Comparison of ENCODE assay signal across 9 mouse cellular contexts in genomic region chr15:98181132-98181711, GRCm38 (mm10). TPM values are rescaled to one million over a fixed set of nuclear protein-coding genes. Genes with fewer than 3 reads are reported as not detected.
DNase-seq lines count a peak whose midpoint lies in the region; ATAC-seq and TF ChIP-seq lines count a peak whose summit lies in the region.
"Had no signal": no experiment of that assay in that cellular context is flagged by ENCODE, and none has a peak within 500 bp of the region (broad histone marks: within the 10 kb centered on the region; RNA-seq: fewer than 3 reads in every experiment).

No protein-coding gene starts in this region.

- H3K4me2 ChIP-seq in heart, embryonic 15.5 days, result peak overlapping the region; percentile 70
- H3K4me2 ChIP-seq in liver, embryonic 14.5 days (ENCODE audit: low read depth), result peak overlapping the region; percentile 58
- peak overlapping the region; percentile 78 for H3K4me2 ChIP-seq in neural tube, embryonic 11.5 days (ENCODE audit: low read depth)
- H3K4me2 ChIP-seq in stomach, postnatal 0 days (replicated peaks; ENCODE audit: low read depth), result peak overlapping the region; percentile 54

- no peaks in the 10 kb centered on the region; the same call in 1 of the 2 replicates for H3K27me3 ChIP-seq in heart, embryonic 15.5 days
- H3K27me3 ChIP-seq in liver, embryonic 14.5 days (ENCODE audit: control insufficient read depth, insufficient read depth, low read length), result peaks cover 7% of the 10 kb centered on the region
- H3K27me3 ChIP-seq in neural tube, embryonic 11.5 days (ENCODE audit: control insufficient read depth, insufficient read depth, low read length), result no peaks in the 10 kb centered on the region
- H3K27me3 ChIP-seq in stomach, postnatal 0 days (ENCODE audit: control insufficient read depth, insufficient read depth, low read length), result no peaks in the 10 kb centered on the region

- peak overlapping the region; percentile 49 for H3K4me3 ChIP-seq in heart, embryonic 15.5 days
- peak overlapping the region; percentile 43 to 54 for H3K4me3 ChIP-seq in liver, embryonic 14.5 days (ENCODE audit: insufficient read depth in 1 of 2, low read depth in 2 of 2, low read length in 2 of 2)
- H3K4me3 ChIP-seq in neural tube, embryonic 11.5 days (ENCODE audit: low read depth, low read length), result peak overlapping the region; percentile 43
- peak overlapping the region; percentile 48 for H3K4me3 ChIP-seq in stomach, postnatal 0 days (ENCODE audit: low read depth, low read length)

- H3K4me1 ChIP-seq in heart, embryonic 15.5 days (replicated peaks), result peaks cover 12% of the 10 kb centered on the region
- H3K4me1 ChIP-seq in liver, embryonic 14.5 days (replicated peaks; ENCODE audit: control insufficient read depth in 2 of 2, insufficient read depth in 2 of 2, low read length in 1 of 2), result peaks cover 0 to 8% of the 10 kb centered on the region in 2 experiments; a peak in 2 of 4 replicates
- H3K4me1 ChIP-seq in neural tube, embryonic 11.5 days (ENCODE audit: control insufficient read depth, insufficient read depth, low read length), result 0 out of 2 replicates have a peak, but pooled peaks cover 5% of the 10 kb centered on the region
- no peaks in the 10 kb centered on the region for H3K4me1 ChIP-seq in stomach, postnatal 0 days (replicated peaks; ENCODE audit: control insufficient read depth, insufficient read depth)

- under 1% methylated on average over 30 of the region's 30 CpGs for WGBS in heart, embryonic 15.5 days
- under 1% methylated on average over 30 of the region's 30 CpGs for WGBS in liver, embryonic 14.5 days (ENCODE audit: insufficient replicate concordance)
- WGBS in neural tube, embryonic 11.5 days, result under 1% methylated on average over 30 of the region's 30 CpGs
- WGBS in stomach, postnatal 0 days, result 0% methylated on average over 30 of the region's 30 CpGs

- H3K36me3 ChIP-seq in heart, embryonic 15.5 days, result no peaks in the 10 kb centered on the region
- H3K36me3 ChIP-seq in liver, embryonic 14.5 days (replicated peaks; ENCODE audit: control insufficient read depth, insufficient read depth, low read depth), result no peaks in the 10 kb centered on the region
- no peaks in the 10 kb centered on the region for H3K36me3 ChIP-seq in neural tube, embryonic 11.5 days (ENCODE audit: control insufficient read depth, insufficient read depth, low read length)
- no peaks in the 10 kb centered on the region for H3K36me3 ChIP-seq in stomach, postnatal 0 days (ENCODE audit: control insufficient read depth, insufficient read depth, low read length)

- H3K27ac ChIP-seq in heart, embryonic 15.5 days, result peak overlapping the region; percentile 90
- H3K27ac ChIP-seq in liver, embryonic 14.5 days, result no peak overlapping the region
- H3K27ac ChIP-seq in neural tube, embryonic 11.5 days (ENCODE audit: low read depth, low read length), result no peak overlapping the region
- peak overlapping the region; percentile 49; the same call in 1 of the 2 replicates for H3K27ac ChIP-seq in stomach, postnatal 0 days (replicated peaks)

- peak; percentile 84 for TF ChIP-seq CTCF in liver, embryonic 14.5 days (IDR thresholded peaks at IDR 0.05; ENCODE audit: low read depth)
- peak; percentile 93 for TF ChIP-seq CTCF in stomach, postnatal 0 days (IDR thresholded peaks at IDR 0.05; ENCODE audit: low read depth)

- peak; percentile 97 for ATAC-seq in CD4-positive, CD25-positive, alpha-beta regulatory T cell, adult 4 months
- peak; percentile 98 for ATAC-seq in heart, embryonic 15.5 days (replicated peaks; ENCODE audit: insufficient number of reproducible peaks, insufficient read depth, low FRiP score, low read depth)
- peak; percentile 97 for ATAC-seq in liver, embryonic 14.5 days (ENCODE audit: insufficient read depth)
- peak; percentile 98 for ATAC-seq in neural tube, embryonic 11.5 days (ENCODE audit: insufficient read depth, low FRiP score, low TSS enrichment)
- peak; percentile 98 for ATAC-seq in stomach, postnatal 0 days (ENCODE audit: low FRiP score, low TSS enrichment)

- TF ChIP-seq EP300 in liver, embryonic 14.5 days (IDR thresholded peaks at IDR 0.05; ENCODE audit: low read depth), result no peak
- no peak for TF ChIP-seq EP300 in stomach, postnatal 0 days (optimal IDR thresholded peaks at IDR 0.05)

- no peaks in the 10 kb centered on the region for H3K9me3 ChIP-seq in heart, embryonic 15.5 days (replicated peaks)
- no peaks in the 10 kb centered on the region for H3K9me3 ChIP-seq in liver, embryonic 14.5 days (ENCODE audit: control insufficient read depth, low read length)
- H3K9me3 ChIP-seq in neural tube, embryonic 11.5 days (ENCODE audit: control insufficient read depth, low read length), result no peaks in the 10 kb centered on the region
- no peaks in the 10 kb centered on the region for H3K9me3 ChIP-seq in stomach, postnatal 0 days (ENCODE audit: control insufficient read depth, low read length)

- DNase-seq in c-Kit-negative CD71-positive TER-119-positive erythroid progenitor cells, embryonic 14.5 days (ENCODE audit: low read depth, low spot score), result peak; percentile 24
- peak; percentile 93 for DNase-seq in fibroblast of lung, adult 2 months (ENCODE audit: low read depth)
- peak; percentile 93 to 96 for DNase-seq in kidney, postnatal 25 days
- DNase-seq in liver, embryonic 14.5 days (ENCODE audit: low read depth in 3 of 3, low spot score in 3 of 3), result peak; percentile 57 to 64 (median 59)
- DNase-seq in neural tube, embryonic 11.5 days (ENCODE audit: low spot score), result peak; percentile 92
- DNase-seq in stomach, postnatal 0 days (ENCODE audit: low spot score), result peak; percentile 94

- H3K9ac ChIP-seq in heart, embryonic 15.5 days, result peak overlapping the region; percentile 48
- no peak overlapping the region for H3K9ac ChIP-seq in liver, embryonic 14.5 days (replicated peaks)
- H3K9ac ChIP-seq in neural tube, embryonic 11.5 days (ENCODE audit: low read length), result peak overlapping the region; percentile 35
- peak overlapping the region; percentile 19 for H3K9ac ChIP-seq in stomach, postnatal 0 days (ENCODE audit: low read length)

RNA-seq across cellular contexts. Expression of gene Olfr288, which starts 14.1 kb away (rescaled TPM):
- not detected for polyA plus RNA-seq in CD4-positive, CD25-positive, alpha-beta regulatory T cell, adult 4 months (2017; shearing (Covaris generic))
- polyA plus RNA-seq in heart, embryonic 15.5 days (2015; fragmentation: Nextera tagmentation; extraction: Ambion mirVana), result not detected in 2 replicates
- polyA plus RNA-seq in liver, embryonic 14.5 days (2012; rRNA removed), result not detected in 2 replicates
- not detected in 2 replicates for polyA plus RNA-seq in liver, embryonic 14.5 days (2014; fragmentation: Nextera tagmentation; extraction: Ambion mirVana)
- polyA plus RNA-seq in neural tube, embryonic 11.5 days (2014; fragmentation: Nextera tagmentation; extraction: Ambion mirVana), result not detected in 2 replicates
- polyA plus RNA-seq in stomach, postnatal 0 days (2015; fragmentation: Nextera tagmentation; extraction: Ambion mirVana), result not detected in 2 replicates
- polyA plus RNA-seq: gonadal fat pad, adult 2 months had no signal

RNA-seq across cellular contexts. Expression of gene Ccdc184, which starts 14.3 kb away (rescaled TPM):
- under 1 TPM; 0.24 to 0.27 TPM for polyA plus RNA-seq in CD4-positive, CD25-positive, alpha-beta regulatory T cell, adult 4 months (2017; shearing (Covaris generic))
- 1.6 and 1.7 TPM in 2 replicates for polyA plus RNA-seq in heart, embryonic 15.5 days (2015; fragmentation: Nextera tagmentation; extraction: Ambion mirVana)
- 0.01 TPM in 1 of 2 replicates, not detected in the other for polyA plus RNA-seq in liver, embryonic 14.5 days (2012; rRNA removed)
- polyA plus RNA-seq in liver, embryonic 14.5 days (2014; fragmentation: Nextera tagmentation; extraction: Ambion mirVana), result not detected in 2 replicates
- polyA plus RNA-seq in neural tube, embryonic 11.5 days (2014; fragmentation: Nextera tagmentation; extraction: Ambion mirVana), result 10.3 and 12.2 TPM in 2 replicates
- polyA plus RNA-seq in stomach, postnatal 0 days (2015; fragmentation: Nextera tagmentation; extraction: Ambion mirVana), result 0.92 and 0.95 TPM in 2 replicates

RNA-seq across cellular contexts. Expression of gene Asb8, which starts 15.8 kb away (rescaled TPM):
- polyA plus RNA-seq in CD4-positive, CD25-positive, alpha-beta regulatory T cell, adult 4 months (2017; shearing (Covaris generic)), result 10 to 100 TPM; 33.5 to 40.1 TPM
- polyA plus RNA-seq in heart, embryonic 15.5 days (2015; fragmentation: Nextera tagmentation; extraction: Ambion mirVana), result 77.6 and 78.1 TPM in 2 replicates
- polyA plus RNA-seq in liver, embryonic 14.5 days (2012; rRNA removed), result 9.7 and 15.1 TPM in 2 replicates
- polyA plus RNA-seq in liver, embryonic 14.5 days (2014; fragmentation: Nextera tagmentation; extraction: Ambion mirVana), result 22.3 and 22.4 TPM in 2 replicates
- polyA plus RNA-seq in neural tube, embryonic 11.5 days (2014; fragmentation: Nextera tagmentation; extraction: Ambion mirVana), result 50.7 and 58.1 TPM in 2 replicates
- polyA plus RNA-seq in stomach, postnatal 0 days (2015; fragmentation: Nextera tagmentation; extraction: Ambion mirVana), result 31.3 and 31.9 TPM in 2 replicates

RNA-seq across cellular contexts. Expression of gene Gm44579, which starts 39.6 kb away (rescaled TPM):
- polyA plus RNA-seq in CD4-positive, CD25-positive, alpha-beta regulatory T cell, adult 4 months (2017; shearing (Covaris generic)), result not detected
- not detected in 2 replicates for polyA plus RNA-seq in heart, embryonic 15.5 days (2015; fragmentation: Nextera tagmentation; extraction: Ambion mirVana)
- not detected in 2 replicates for polyA plus RNA-seq in liver, embryonic 14.5 days (2012; rRNA removed)
- not detected in 2 replicates for polyA plus RNA-seq in liver, embryonic 14.5 days (2014; fragmentation: Nextera tagmentation; extraction: Ambion mirVana)
- not detected in 2 replicates for polyA plus RNA-seq in neural tube, embryonic 11.5 days (2014; fragmentation: Nextera tagmentation; extraction: Ambion mirVana)
- not detected in 2 replicates for polyA plus RNA-seq in stomach, postnatal 0 days (2015; fragmentation: Nextera tagmentation; extraction: Ambion mirVana)
- polyA plus RNA-seq: gonadal fat pad, adult 2 months had no signal

RNA-seq across cellular contexts. Expression of gene Olfr287, which starts 39.6 kb away (rescaled TPM):
- not detected for polyA plus RNA-seq in CD4-positive, CD25-positive, alpha-beta regulatory T cell, adult 4 months (2017; shearing (Covaris generic))
- not detected in 2 replicates for polyA plus RNA-seq in heart, embryonic 15.5 days (2015; fragmentation: Nextera tagmentation; extraction: Ambion mirVana)
- not detected in 2 replicates for polyA plus RNA-seq in liver, embryonic 14.5 days (2012; rRNA removed)
- polyA plus RNA-seq in liver, embryonic 14.5 days (2014; fragmentation: Nextera tagmentation; extraction: Ambion mirVana), result not detected in 2 replicates
- polyA plus RNA-seq in neural tube, embryonic 11.5 days (2014; fragmentation: Nextera tagmentation; extraction: Ambion mirVana), result not detected in 2 replicates
- polyA plus RNA-seq in stomach, postnatal 0 days (2015; fragmentation: Nextera tagmentation; extraction: Ambion mirVana), result not detected in 2 replicates
- polyA plus RNA-seq: gonadal fat pad, adult 2 months had no signal

Comparison
In these comparisons a context has a peak if more than half of its experiments do, and no peak if none do; other contexts are left out.
1. DNase-seq: peak in every context shown above with its lines; median percentile 94 in kidney, postnatal 25 days; 94 in stomach, postnatal 0 days; 93 in fibroblast of lung, adult 2 months; 92 in neural tube, embryonic 11.5 days; 59 in liver, embryonic 14.5 days; 24 in c-Kit-negative CD71-positive TER-119-positive erythroid progenitor cells, embryonic 14.5 days.
2. H3K27ac ChIP-seq: peak in heart, embryonic 15.5 days (single experiment) and stomach, postnatal 0 days (single experiment); none in liver, embryonic 14.5 days (single experiment) and neural tube, embryonic 11.5 days (single experiment).
3. Peak in every context shown above with its lines, with median percentiles within 50 percentile points of each other: ATAC-seq, H3K4me2 ChIP-seq and H3K4me3 ChIP-seq.